Mouse (Mus musculus): ENCODE measurements around the gene A4galt. TPM values are rescaled to one million over a fixed set of nuclear protein-coding genes. Genes with fewer than 3 reads are reported as not detected.

A4galt gene
- polyA plus RNA-seq, 1 experiment from 2014 or later = 2.3 TPM

- H3K4me3 ChIP-seq (ENCODE audit: low read depth, low read length) = no peak overlapping the region
- no peaks in the 10 kb centered on the region for H3K9me3 ChIP-seq (replicated peaks; ENCODE audit: control insufficient read depth, low read length)
- no peaks in the 10 kb centered on the region for H3K36me3 ChIP-seq (ENCODE audit: control insufficient read depth, insufficient read depth, low read length)
- DNase-seq (ENCODE audit: low spot score) (no peak), ATAC-seq (no peak)
- H3K27ac ChIP-seq (ENCODE audit: low read depth, low read length) = no peak overlapping the region
- WGBS = 79% methylated on average over 4 of the region's 4 CpGs
- H3K9ac ChIP-seq (ENCODE audit: low read length) = no peak overlapping the region
- no peak overlapping the region for H3K4me2 ChIP-seq (ENCODE audit: low read length)
- H3K27me3 ChIP-seq (replicated peaks; ENCODE audit: control insufficient read depth, insufficient read depth, low read length) = no peaks in the 10 kb centered on the region
- no peaks in the 10 kb centered on the region for H3K4me1 ChIP-seq (ENCODE audit: control insufficient read depth, insufficient read depth, low read length)
These were observed 9.5 kb downstream of the A4galt start for GRCm38 (mm10) chr15:83241961-83242680.

- no peaks in the 10 kb centered on the region for H3K9me3 ChIP-seq (replicated peaks; ENCODE audit: control insufficient read depth, low read length)
- H3K4me3 ChIP-seq (ENCODE audit: low read depth, low read length) = no peak overlapping the region
- H3K36me3 ChIP-seq (ENCODE audit: control insufficient read depth, insufficient read depth, low read length) = no peaks in the 10 kb centered on the region
- no peak for DNase-seq (ENCODE audit: low spot score)
- H3K27ac ChIP-seq (ENCODE audit: low read depth, low read length) = no peak overlapping the region
- H3K9ac ChIP-seq (ENCODE audit: low read length) = no peak overlapping the region
- ATAC-seq = no peak
- WGBS = 82% methylated on average over 3 of the region's 3 CpGs
- H3K4me1 ChIP-seq (ENCODE audit: control insufficient read depth, insufficient read depth, low read length) = no peaks in the 10 kb centered on the region
- no peaks in the 10 kb centered on the region for H3K27me3 ChIP-seq (replicated peaks; ENCODE audit: control insufficient read depth, insufficient read depth, low read length)
- no peak overlapping the region for H3K4me2 ChIP-seq (ENCODE audit: low read length)
These were observed 10.1 kb downstream of the A4galt start for GRCm38 (mm10) chr15:83241497-83241896.

- no peaks in the 10 kb centered on the region for H3K36me3 ChIP-seq (ENCODE audit: control insufficient read depth, insufficient read depth, low read length)
- no peaks in the 10 kb centered on the region for H3K9me3 ChIP-seq (replicated peaks; ENCODE audit: control insufficient read depth, low read length)
- no peak overlapping the region for H3K9ac ChIP-seq (ENCODE audit: low read length)
- DNase-seq (ENCODE audit: low spot score) (no peak), ATAC-seq (no peak)
- no peaks in the 10 kb centered on the region for H3K4me1 ChIP-seq (ENCODE audit: control insufficient read depth, insufficient read depth, low read length)
- 77% methylated on average over 15 of the region's 15 CpGs for WGBS
- no peak overlapping the region for H3K27ac ChIP-seq (ENCODE audit: low read depth, low read length)
- no peak overlapping the region for H3K4me2 ChIP-seq (ENCODE audit: low read length)
- H3K27me3 ChIP-seq (replicated peaks; ENCODE audit: control insufficient read depth, insufficient read depth, low read length) = no peaks in the 10 kb centered on the region
- no peak overlapping the region for H3K4me3 ChIP-seq (ENCODE audit: low read depth, low read length)
These were observed 13.9 kb downstream of the A4galt start for GRCm38 (mm10) chr15:83237460-83238243.

GRCm38 (mm10) chr15:83236824-83237223 lies 14.8 kb downstream of the A4galt start:
- DNase-seq (ENCODE audit: low spot score) (no peak), ATAC-seq (no peak)
- no peaks in the 10 kb centered on the region for H3K27me3 ChIP-seq (replicated peaks; ENCODE audit: control insufficient read depth, insufficient read depth, low read length)
- H3K4me2 ChIP-seq (ENCODE audit: low read length) = no peak overlapping the region
- WGBS = 0% methylated on average over 1 of the region's 1 CpGs
- no peak overlapping the region for H3K4me3 ChIP-seq (ENCODE audit: low read depth, low read length)
- H3K4me1 ChIP-seq (ENCODE audit: control insufficient read depth, insufficient read depth, low read length) = no peaks in the 10 kb centered on the region
- no peak overlapping the region for H3K27ac ChIP-seq (ENCODE audit: low read depth, low read length)
- no peaks in the 10 kb centered on the region for H3K9me3 ChIP-seq (replicated peaks; ENCODE audit: control insufficient read depth, low read length)
- H3K9ac ChIP-seq (ENCODE audit: low read length) = no peak overlapping the region
- H3K36me3 ChIP-seq (ENCODE audit: control insufficient read depth, insufficient read depth, low read length) = no peaks in the 10 kb centered on the region

GRCm38 (mm10) chr15:83233219-83233992 lies 18.2 kb downstream of the A4galt start:
- H3K4me1 ChIP-seq (ENCODE audit: control insufficient read depth, insufficient read depth, low read length) = no peaks in the 10 kb centered on the region
- no peak overlapping the region for H3K9ac ChIP-seq (ENCODE audit: low read length)
- 76% methylated on average over 4 of the region's 4 CpGs for WGBS
- no peak overlapping the region for H3K4me2 ChIP-seq (ENCODE audit: low read length)
- peak; percentile 74 for DNase-seq (ENCODE audit: low spot score)
- no peak overlapping the region for H3K4me3 ChIP-seq (ENCODE audit: low read depth, low read length)
- H3K36me3 ChIP-seq (ENCODE audit: control insufficient read depth, insufficient read depth, low read length) = no peaks in the 10 kb centered on the region
- H3K27ac ChIP-seq (ENCODE audit: low read depth, low read length) = no peak overlapping the region
- H3K9me3 ChIP-seq (replicated peaks; ENCODE audit: control insufficient read depth, low read length) = no peaks in the 10 kb centered on the region
- H3K27me3 ChIP-seq (replicated peaks; ENCODE audit: control insufficient read depth, insufficient read depth, low read length) = no peaks in the 10 kb centered on the region
- ATAC-seq = peak; percentile 62; the same call in 1 of the 2 replicates

- H3K4me2 ChIP-seq (ENCODE audit: low read length) = no peak overlapping the region
- H3K9me3 ChIP-seq (replicated peaks; ENCODE audit: control insufficient read depth, low read length) = no peaks in the 10 kb centered on the region
- H3K4me1 ChIP-seq (ENCODE audit: control insufficient read depth, insufficient read depth, low read length) = no peaks in the 10 kb centered on the region
- H3K36me3 ChIP-seq (ENCODE audit: control insufficient read depth, insufficient read depth, low read length) = no peaks in the 10 kb centered on the region
- H3K27me3 ChIP-seq (replicated peaks; ENCODE audit: control insufficient read depth, insufficient read depth, low read length) = no peaks in the 10 kb centered on the region
- ATAC-seq (no peak), DNase-seq (ENCODE audit: low spot score) (no peak)
- no peak overlapping the region for H3K9ac ChIP-seq (ENCODE audit: low read length)
- no peak overlapping the region for H3K27ac ChIP-seq (ENCODE audit: low read depth, low read length)
- 92% methylated on average over 10 of the region's 10 CpGs for WGBS
- no peak overlapping the region for H3K4me3 ChIP-seq (ENCODE audit: low read depth, low read length)
These were observed 24.0 kb downstream of the A4galt start for GRCm38 (mm10) chr15:83227559-83227958.

- 86% methylated on average over 5 of the region's 5 CpGs for whole genome bisulfite sequencing
- Histone ChIP-seq H3K27ac (ENCODE audit: low read depth, low read length) (no peak overlapping the region), H3K4me2 (ENCODE audit: low read length) (no peak overlapping the region), H3K36me3 (ENCODE audit: control insufficient read depth, insufficient read depth, low read length) (no peaks in the 10 kb centered on the region), H3K27me3 (replicated peaks; ENCODE audit: control insufficient read depth, insufficient read depth, low read length) (no peaks in the 10 kb centered on the region), H3K4me1 (ENCODE audit: control insufficient read depth, insufficient read depth, low read length) (no peaks in the 10 kb centered on the region), H3K9me3 (replicated peaks; ENCODE audit: control insufficient read depth, low read length) (no peaks in the 10 kb centered on the region), H3K9ac (ENCODE audit: low read length) (no peak overlapping the region), H3K4me3 (ENCODE audit: low read depth, low read length) (no peak overlapping the region)
- DNase-seq (ENCODE audit: low spot score) = no peak
- no peak for ATAC-seq
These were observed 24.7 kb downstream of the A4galt start for GRCm38 (mm10) chr15:83226871-83227270.

GRCm38 (mm10) chr15:83226066-83226834 lies 25.3 kb downstream of the A4galt start:
- no peaks in the 10 kb centered on the region for H3K36me3 ChIP-seq (ENCODE audit: control insufficient read depth, insufficient read depth, low read length)
- no peaks in the 10 kb centered on the region for H3K27me3 ChIP-seq (replicated peaks; ENCODE audit: control insufficient read depth, insufficient read depth, low read length)
- no peaks in the 10 kb centered on the region for H3K9me3 ChIP-seq (replicated peaks; ENCODE audit: control insufficient read depth, low read length)
- no peak overlapping the region for H3K9ac ChIP-seq (ENCODE audit: low read length)
- WGBS = 79% methylated on average over 9 of the region's 9 CpGs
- H3K4me1 ChIP-seq (ENCODE audit: control insufficient read depth, insufficient read depth, low read length) = no peaks in the 10 kb centered on the region
- DNase-seq (ENCODE audit: low spot score) (no peak), ATAC-seq (no peak)
- H3K4me2 ChIP-seq (ENCODE audit: low read length) = no peak overlapping the region
- H3K4me3 ChIP-seq (ENCODE audit: low read depth, low read length) = no peak overlapping the region
- no peak overlapping the region for H3K27ac ChIP-seq (ENCODE audit: low read depth, low read length)

Data from forebrain, embryonic 14.5 days (tissue).